Mouse (Mus musculus) granulocyte monocyte progenitor cell, adult 5-6 weeks (primary cell): ENCODE data around the gene Anp32a. TPM values are rescaled to one million over a fixed set of nuclear protein-coding genes. Genes with fewer than 3 reads are reported as not detected.
A peak's percentile ranks its signal among the peaks of the same experiment; 100 is the strongest.

Source experiments
- ATAC-seq: replicated peaks from 2 replicates; pipeline ENCODE4 v1.8.0; 2016; ENCODE audit warnings: mild to moderate bottlenecking, moderate TSS enrichment, inconsistent platforms; ENCODE audit not compliant: poor library complexity, severe bottlenecking
- total RNA-seq, 2 experiments: library from RNA; stranded (forward) in 1 of 2; stranded (reverse) in 1 of 2; fragments of 200-712, 200-1000 nt in 1 of 2; fragments of >200 nt in 1 of 2; fragmentation: Nextera tagmentation in 1 of 2; gene quantifications; 2 replicates each; pipeline ENCODE4 v1.2.3; 2014 to 2017

Anp32a gene
- total RNA-seq (2014; fragmentation: Nextera tagmentation), result 212 and 423 TPM in 2 replicates
- 721 and 833 TPM in 2 replicates for total RNA-seq (2017)

DNA sequence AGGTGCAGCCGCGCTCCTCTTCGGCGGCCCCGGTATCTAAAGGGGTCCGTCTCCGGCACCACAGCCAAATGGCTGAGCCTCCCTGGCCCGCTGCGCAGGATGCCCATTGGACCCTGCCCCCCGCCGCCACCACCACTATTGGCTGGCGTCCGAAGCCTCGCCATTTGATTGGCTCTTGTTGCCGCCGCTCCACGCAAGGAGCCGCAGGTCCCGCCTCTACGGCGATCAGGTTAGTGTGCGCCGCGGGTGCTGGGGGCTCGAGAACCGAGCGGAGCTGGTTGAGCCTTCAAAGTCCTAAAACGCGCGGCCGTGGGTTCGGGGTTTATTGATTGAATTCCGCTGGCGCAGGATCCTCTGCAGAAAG is at the start of gene Anp32a:
TSS of gene Anp32a (plus strand) at position 171 of the 364 bp plus-strand sequence.
- ATAC-seq, result peak; percentile 78

DNA sequence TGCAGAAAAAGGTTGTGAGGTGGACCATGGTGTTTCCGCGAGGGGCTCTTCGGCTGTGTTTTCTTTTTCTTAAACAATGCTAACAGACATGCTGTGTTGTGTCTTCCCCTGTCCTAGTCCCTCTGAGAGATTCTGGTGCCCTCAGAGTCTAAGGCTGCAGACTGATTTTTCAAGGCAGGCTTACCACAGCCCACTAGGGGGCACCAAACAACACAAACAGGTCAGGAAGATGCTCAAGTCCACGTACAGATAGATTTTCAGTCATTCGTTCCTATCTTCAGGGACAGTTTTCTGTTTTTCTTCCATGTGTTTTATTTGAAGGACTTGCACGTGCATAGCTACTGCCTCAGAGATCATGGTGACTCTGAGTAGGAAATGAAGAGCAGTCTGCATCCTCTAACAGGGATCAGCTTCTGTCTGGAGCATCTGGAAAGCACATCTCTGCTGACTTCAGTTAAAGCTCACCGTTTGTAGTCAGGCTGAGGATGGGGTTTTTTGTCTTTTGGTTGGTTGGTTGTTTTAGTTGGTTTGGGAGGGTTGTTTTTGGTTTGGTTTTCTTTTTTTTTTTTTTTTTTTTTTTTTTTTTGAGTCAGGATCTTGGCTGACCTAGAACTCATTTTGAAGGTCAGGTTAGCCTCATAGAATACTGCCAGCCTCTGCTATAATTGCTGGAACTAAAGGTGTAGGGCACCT is 45.9 kb upstream of the Anp32a start:
- peak; percentile 37; the same call in 1 of the 2 replicates for ATAC-seq

DNA sequence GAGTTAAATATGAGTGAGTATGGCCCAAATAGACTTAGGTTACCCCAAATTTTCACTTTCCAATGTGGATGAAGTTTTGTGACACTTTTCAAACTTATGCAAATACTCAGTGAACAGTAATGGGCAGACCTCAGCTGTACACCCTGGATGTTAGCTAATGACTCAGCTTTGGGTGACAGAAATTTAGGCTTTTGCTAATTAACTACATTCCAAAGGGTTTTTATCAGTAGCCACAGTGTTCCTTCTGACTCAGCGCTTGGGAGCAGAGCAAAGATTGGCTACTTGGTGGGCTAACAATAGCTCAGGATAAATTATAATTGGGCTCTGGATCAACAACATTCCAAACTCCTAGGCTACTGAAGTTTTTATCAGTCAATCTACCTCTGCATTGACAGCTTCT is 44.2 kb upstream of the Anp32a start:
- ATAC-seq, result no peak

DNA sequence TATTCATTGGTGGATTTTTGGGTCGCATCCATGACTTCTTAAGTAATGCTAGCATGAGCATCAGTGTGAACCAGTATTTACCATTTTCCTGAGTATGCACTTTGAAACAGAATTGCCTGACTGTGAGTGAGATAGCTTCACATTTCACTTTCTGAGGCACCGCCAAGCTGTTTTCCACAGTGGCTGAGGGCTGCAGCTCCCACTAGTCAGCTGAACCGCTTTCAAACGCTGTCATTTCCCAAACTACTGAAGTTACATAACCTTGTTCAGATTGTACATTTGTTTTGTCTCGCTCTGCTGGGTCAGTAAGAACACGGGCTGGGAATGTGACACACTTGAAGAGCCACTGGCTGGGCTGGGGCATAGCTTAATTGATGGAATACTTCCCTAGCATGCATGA is 25.5 kb upstream of the Anp32a start:
- ATAC-seq, result no peak

DNA sequence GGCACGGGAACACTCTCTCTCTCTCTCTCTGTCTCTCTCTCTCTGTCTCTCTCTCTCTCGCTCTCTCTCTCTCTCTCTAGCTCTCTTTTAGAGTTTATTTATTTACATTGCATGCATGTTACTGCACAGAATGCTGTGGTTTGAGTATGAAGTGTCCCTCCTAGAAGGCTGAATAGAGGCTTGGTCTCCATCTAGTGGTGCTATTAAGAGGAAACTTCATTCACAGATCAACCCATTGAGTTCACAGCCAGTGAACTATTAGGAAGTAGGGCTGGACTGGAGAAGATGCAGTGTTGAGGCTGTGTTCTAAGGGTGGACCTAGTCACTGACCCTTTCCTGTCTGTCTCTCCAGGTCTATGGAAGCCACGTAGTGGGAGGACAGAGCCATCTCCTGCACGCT is 22.4 kb upstream of the Anp32a start:
- ATAC-seq, result no peak

DNA sequence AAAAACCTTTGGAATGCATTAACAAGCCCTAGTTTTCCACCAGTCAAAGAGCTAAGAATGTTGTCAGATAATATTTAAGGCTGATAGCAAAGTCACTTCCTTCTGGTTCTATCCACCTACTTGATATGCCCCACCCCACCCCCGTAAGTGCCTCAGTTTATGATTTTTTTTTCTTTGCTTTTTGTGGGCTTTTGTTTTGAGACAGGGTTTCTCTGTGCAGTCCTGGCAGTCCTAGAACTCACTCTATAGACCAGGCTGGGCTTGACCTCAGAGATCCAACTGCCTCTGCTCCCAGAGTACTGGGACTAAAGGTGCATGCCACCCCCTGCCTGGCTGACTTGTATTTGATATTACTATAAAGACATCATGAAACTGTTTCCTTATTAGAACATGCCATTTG is 17.3 kb upstream of the Anp32a start:
- ATAC-seq, result no peak

DNA sequence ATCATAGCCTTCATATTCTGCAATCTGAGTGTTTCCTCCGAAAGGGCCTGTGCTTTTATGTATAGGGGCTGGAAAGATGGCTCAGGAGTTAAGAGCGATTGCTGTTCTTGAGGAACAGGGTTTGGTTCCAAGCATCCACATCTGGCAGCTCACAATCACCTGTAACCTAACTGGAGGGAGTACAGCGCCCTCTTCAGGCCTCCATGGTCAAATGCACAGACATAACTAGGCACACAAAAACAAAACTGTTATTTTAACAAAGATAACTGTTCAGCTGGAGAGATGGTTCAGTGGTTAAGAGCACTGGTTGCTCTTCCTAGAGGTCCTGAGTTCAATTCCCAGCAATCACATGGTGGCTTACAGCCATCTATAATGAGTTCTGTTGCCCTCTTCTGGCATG is 15.1 kb upstream of the Anp32a start:
- no peak for ATAC-seq

DNA sequence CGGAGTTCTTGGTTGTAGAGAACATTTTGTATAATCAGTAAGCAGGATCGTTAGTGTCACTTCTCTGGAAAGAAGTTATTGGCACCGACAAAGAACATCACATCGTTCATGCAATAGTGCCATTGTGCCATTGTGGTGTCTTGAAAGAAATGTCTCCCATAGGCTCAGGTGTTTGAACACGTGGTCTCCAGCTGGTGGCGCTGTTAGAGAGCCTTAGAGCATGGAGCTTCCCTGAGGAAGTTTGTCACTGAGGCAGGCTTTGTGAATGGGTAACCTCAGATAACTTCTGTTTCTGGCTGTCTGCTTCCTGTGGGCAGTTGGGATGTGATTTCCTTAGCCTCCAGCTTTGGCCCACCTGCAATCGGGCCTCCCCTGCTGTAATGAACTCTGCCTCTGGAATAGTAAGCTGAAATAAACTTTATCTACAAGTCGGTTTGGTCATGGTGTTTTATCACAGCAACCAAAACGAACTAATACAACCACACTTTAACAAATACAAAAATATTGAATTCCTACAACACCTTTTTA is 6.7 kb upstream of the Anp32a start:
- ATAC-seq, result no peak

DNA sequence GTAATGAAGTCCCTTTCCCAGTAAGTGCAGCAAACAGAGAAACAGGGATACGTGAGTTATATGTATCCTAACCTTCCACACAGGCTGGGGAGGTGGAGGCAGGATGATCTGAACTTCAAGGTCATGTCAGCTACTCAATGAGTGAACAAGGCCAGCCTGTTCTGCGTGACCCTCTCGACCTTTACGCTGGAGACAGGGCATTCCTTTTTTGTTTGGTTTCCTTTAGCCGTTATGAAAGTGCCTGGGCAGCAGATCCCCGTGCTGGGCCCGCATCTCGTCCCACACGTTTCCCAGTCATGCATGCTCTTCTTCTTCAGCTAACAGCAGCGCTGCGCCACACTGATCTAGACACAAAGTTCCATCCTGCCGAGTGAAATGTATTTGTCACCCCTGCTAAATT is 5.7 kb upstream of the Anp32a start:
- ATAC-seq, result no peak

DNA sequence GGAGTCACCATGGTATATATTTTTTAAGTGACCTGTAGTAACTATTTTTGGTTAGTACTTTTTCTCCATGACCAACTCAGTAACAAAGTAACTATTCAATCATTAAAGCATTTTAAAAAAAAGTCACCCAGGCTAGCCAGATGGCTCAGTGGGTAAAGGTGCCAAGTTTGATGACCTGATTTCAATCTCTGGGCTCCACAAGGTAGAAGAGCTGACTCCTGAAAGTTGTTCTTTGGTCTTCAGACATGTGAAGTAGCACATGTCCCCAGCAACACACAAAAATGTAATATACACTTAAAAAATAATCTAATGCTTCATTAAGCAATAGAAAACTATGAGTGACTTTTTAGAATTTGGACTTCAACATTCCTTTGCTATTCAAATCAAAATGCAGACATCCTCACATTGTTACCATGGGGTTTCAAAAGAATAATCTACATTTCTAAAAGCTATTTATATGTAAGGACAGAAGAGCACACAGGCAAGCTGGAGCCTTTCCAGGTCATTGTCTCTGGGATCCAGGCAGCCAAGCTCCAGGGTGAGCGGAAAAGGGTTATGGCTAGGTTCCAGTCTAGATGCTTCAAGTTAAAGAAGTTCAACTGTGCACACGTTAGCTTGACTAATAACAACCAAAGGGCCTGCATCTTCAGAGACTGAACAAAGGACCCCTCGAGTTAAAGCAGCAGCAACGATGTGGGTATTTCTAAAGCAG is 3.0 kb upstream of the Anp32a start:
- no peak for ATAC-seq

DNA sequence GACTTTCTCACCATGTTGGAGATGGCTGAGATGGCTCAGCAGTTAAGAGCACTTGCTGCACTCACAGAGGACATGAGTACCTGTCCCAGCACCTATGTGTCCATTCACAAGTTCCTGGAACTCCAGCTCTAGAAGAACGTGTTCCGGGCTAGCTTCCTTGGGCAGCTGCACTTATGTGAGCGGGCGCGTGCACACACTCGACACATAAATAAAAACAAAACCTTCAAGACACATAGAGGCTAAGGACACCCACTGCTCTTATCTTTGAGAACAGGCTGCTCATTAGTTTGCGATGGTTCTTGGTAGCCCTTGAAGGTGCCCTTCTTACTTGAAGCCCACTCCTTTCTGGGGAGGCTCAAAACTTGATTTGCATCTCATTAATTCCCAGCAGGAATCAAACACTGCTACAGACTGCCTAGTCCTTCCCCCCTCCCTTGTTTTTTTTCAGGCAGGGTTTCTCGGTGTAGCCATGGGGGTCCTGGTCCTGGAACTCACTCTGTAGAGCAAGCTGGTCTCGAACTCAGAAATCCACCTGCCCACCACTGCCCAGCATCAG is 2.4 kb upstream of the Anp32a start:
- ATAC-seq, result no peak

DNA sequence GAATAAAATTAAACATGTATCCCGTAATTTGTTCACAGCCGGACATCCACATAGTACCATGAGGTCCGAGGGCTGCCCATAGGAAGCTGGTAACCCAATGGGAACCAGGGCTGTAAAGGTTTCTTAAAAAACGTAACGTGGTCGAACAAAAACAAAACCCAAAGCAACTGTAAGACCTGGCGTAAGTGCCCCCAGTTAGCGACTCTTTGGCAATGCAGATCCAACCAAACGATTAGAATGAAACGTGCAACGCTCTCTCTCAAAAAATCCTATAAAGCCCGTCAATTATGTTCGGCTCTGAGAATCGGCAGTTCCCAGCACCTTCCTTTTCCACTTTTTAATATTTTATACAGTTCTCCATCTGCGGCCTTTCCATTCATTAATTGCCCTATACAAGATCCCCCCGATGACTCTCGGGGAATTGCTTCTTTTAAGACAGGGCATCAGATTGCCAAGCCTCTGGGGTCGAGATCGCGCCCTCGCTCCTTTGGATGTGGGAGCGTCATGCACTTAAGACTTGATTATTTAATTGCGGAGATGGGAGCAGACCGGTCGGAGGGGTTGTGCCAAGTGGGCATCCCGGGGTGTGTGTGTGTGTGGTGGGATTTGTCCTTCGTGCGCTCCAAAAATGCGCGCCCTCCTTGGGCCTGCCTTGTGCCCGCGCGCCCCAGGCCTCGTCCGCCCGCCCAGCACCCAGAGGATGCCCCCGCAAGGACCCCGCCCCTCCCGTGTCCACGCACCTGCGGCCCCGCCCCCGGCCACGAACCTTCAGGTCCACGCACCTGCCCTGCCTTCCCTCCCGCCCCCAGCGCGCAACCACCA is 581 bp upstream of the Anp32a start:
- ATAC-seq, result no peak

DNA sequence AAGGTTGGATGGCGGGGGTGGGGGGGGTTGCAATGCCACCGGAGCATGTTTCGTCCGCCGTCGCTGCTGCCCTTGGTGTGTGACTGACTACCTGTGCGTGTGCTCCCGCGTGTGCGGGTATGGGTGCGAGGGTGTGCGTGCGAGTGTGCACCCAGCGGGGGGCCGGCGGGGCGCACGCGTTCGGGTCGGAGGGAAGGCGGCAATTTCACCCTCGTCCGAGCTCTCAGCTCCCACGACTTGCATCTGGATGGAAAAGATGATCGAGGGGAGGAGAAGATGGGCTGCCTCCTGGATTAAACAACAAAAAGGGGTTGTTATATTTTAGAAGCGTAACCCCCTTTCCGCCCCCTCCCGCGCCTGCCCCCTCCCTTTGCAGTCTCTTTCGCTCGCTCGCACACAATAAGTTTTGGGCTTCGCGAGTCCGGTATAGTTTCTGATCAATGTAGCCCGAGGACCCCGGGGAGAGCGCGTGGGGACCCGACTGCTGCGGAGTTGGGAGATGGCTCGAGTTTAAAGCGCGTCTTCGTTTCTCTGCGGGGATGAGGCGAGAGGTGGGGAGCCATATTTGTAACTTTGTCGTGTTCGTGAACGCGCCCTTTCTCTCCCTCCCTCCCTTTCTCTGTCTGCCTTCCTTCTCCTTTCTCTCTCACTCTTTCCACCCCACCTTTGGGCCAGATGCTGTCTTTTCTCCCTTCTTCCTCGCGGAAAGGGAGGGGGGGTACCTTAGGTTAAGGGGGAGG is 778 bp downstream of the Anp32a start:
- no peak for ATAC-seq

DNA sequence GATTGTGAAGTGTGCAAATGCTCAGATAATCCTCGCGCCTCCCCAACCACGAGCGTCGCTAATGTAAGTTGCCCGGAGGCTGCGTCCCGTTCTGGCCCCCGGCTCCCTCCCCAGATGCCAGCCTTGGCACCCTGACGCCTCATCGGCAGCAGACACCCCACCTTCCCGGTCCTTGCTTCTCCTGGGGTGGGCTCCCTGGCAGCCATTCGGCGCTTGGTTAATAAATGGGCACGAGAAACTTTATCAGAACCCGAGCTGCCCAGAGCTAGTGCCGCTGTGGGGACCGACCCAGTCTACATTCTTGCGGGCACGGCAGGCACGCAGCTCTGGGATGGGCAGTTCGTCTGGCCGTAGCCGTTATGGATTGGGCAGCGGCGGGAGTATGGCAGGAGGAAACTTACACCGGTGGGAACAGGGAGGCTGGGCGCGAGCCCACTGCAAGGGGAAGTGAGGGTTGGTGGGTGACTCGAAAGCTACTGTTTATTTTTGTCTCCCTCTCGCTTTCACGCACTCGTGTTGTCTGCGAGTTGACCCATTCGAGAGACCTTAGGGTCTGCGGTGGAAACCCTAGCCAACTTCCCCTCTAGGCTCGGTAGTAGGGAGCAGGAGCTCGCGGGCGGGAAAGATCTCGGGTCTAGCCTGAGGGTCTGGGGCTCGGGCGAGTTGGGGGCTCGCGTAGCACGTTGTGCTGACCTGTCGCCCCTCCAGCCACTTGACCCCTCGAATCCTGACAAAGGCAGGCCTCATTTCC is 1.5 kb downstream of the Anp32a start:
- ATAC-seq, result peak; percentile 41

DNA sequence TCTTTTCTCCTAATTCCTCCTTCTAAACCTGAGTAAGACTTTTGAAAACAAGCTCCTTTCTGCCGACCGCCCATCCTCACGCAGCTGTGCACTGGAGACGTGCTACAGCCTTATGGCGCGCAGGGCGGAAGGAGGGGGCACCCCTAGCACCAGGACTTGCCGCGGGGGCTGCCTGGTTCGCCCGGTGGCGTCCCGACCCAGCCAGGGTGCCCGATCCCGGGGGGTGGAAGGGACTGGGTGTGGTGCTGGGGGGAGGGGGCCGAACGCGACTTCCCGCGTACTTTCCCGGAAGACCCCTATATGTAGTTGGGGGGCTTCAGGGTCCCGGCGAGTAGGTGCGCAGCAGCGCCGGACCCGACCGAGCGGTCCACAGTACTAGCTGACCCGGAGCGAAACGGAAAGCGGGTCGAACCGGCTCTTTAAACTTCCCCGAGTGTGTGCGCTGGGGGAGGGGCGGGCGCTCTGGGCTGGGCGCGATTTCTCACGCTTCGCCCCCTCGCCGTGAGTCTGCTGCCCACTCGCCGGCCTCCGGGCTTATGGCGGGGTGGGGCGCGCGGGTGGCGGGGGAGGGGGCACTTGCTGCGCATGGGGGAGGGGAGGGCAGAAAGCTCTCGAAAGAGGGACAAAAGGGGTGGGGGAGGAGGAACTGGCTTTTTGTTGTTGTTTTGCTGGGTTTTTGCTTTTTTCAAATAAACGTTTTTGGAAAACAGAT is 2.3 kb downstream of the Anp32a start:
- ATAC-seq, result peak; percentile 39

DNA sequence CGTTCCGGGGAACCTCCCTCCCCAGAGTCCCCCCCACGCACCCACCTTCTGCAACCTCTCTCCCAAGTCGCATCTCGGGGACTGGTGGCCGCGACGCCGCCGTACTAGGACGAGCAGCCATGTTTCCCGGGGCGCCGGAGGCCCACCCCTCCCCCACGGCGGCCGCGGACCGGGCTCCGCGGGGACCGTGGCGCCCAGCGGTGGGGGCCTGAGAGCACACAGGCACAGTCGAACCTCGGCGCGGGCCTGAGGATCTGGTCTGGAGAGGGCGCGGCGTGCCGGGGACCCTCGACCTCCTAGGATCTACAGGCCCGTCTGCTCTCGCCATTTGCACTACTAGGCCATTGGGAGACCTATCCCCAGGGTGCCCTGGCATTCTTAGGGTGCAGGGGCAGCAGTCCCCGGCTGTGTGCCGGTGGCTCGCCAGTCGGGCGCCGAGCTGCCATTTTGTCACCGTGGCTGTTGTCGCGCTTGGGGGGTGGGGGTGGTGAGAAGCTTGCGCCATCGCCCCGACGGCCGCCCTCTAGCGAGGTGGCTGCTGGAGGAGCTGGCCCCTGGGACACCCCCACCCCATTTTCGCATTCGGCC is 2.9 kb downstream of the Anp32a start:
- 0 out of 2 replicates have a peak, but pooled peaks have one; percentile 4 for ATAC-seq

DNA sequence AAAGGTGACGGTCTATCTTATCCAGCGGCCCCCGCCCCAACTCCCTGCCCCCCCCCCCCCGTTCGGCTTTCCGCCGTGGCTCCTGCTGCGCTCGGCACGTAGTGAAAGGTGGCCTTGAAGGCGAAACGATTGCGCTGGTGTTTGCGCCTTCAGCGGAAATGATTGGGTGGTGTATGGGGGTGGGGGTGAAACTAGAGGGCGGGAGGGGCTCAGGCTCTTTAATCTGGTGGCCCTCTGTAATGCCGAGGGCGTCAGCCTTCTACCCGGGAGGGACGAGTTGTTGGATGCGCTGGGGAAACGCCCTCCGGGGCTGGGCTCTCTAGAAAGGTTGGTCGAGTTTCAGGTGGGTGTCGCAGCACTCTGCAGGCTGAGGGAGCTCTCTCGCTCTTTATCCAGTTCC is 3.5 kb downstream of the Anp32a start:
- ATAC-seq, result peak; percentile 21

DNA sequence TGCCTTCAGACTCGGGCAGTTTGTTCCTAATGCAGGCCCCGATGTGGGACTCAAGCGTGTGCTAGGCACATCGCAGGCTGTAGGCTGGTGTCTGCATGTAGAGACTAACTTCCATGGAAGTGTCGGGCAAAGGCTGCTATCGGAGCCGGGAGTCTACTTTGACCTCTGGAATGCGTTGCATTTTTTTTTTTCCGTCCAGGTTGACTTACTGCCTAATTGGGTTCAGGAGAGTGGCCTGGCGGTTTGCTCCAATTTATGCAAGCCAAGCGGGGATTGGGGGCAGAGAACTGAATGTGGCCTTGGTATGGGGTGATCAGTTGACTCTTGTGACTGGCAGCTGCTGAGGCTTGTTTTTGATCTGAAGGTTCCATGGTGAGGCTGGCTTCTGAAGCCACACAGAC is 4.0 kb downstream of the Anp32a start:
- ATAC-seq, result no peak
